ENCODE assay signal across 8 mouse cellular contexts in the genomic region with DNA sequence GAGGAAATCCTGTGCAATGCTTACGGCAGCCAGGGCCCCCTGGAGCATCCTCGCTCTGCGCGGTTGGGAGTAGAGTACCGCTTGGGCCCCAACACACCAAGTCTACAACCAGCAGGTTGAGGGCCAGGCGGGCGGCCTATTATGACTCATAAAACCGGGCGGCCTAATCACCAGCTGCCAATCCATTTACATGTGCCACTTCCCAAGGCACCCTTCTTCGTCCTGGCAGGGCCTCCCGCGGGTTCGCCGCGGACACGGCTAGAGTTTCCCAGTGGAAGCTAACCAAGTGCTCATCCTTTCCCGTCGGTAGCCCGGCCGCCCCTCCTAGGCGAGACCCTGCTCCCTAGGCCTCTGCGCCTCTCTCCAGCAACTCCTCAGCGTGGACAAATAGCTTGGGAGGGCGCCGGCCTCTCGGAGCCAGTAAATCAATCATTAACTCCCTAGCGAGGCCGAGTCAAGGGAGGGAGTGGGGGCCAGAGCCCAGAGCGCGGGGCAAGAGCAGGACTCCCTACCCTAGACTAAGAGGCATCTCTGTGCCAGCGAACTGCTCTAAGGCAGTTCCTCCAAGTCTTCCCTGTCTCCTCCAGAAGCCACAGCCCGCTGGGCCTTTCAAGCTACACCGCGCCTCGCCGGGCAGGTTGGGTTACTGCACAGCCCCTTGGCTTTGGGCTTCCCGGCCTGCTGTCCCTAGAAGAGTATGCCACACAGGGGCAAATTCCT.
DNase-seq lines count a peak whose midpoint lies in the region; ATAC-seq and TF ChIP-seq lines count a peak whose summit lies in the region.

No protein-coding gene starts in this region.

- in situ Hi-C loops in Patski (cut with MboI; ENCODE audit: low pct_unique_long_range_greater_than_20kb), result loop anchor here (5.0 kb wide), 1 partner anchor 37 kb away; no protein-coding TSS in a partner anchor

- peak overlapping the region; percentile 72; the same call in 1 of the 2 replicates for H3K27ac ChIP-seq in layer of hippocampus, adult 2 months
- peak overlapping the region; percentile 72; the same call in 1 of the 2 replicates for H3K27ac ChIP-seq in forebrain, embryonic 11.5 days (ENCODE audit: low read depth, low read length)
- peak overlapping the region; percentile 97 for H3K27ac ChIP-seq in intestine, embryonic 16.5 days (ENCODE audit: low read length)
- peak overlapping the region; percentile 55; the same call in 1 of the 2 replicates for H3K27ac ChIP-seq in liver, embryonic 15.5 days (replicated peaks)
- H3K27ac ChIP-seq in stomach, embryonic 14.5 days (ENCODE audit: low read length), result peak overlapping the region; percentile 94

- peak overlapping the region; percentile 41; the same call in 1 of the 2 replicates for H3K4me3 ChIP-seq in layer of hippocampus, adult 2 months
- peak overlapping the region; percentile 3; the same call in 1 of the 2 replicates for H3K4me3 ChIP-seq in forebrain, embryonic 11.5 days (ENCODE audit: low read depth, low read length)
- H3K4me3 ChIP-seq in intestine, embryonic 16.5 days (ENCODE audit: low read length), result peak overlapping the region; percentile 57
- peak overlapping the region; percentile 48 for H3K4me3 ChIP-seq in liver, embryonic 15.5 days (replicated peaks)
- H3K4me3 ChIP-seq in stomach, embryonic 14.5 days (ENCODE audit: low read depth, low read length), result peak overlapping the region; percentile 41; the same call in 1 of the 2 replicates

- peak overlapping the region; percentile 83 for H3K4me2 ChIP-seq in forebrain, embryonic 11.5 days (ENCODE audit: low read depth, low read length, severe bottlenecking)
- H3K4me2 ChIP-seq in intestine, embryonic 16.5 days (ENCODE audit: low read depth, low read length), result peak overlapping the region; percentile 90
- peak overlapping the region; percentile 84 for H3K4me2 ChIP-seq in liver, embryonic 15.5 days
- peak overlapping the region; percentile 78 for H3K4me2 ChIP-seq in stomach, embryonic 14.5 days (replicated peaks; ENCODE audit: low read depth, low read length)

- H3K9ac ChIP-seq in forebrain, embryonic 11.5 days (ENCODE audit: low read length), result peak overlapping the region; percentile 37; the same call in 1 of the 2 replicates
- H3K9ac ChIP-seq in intestine, embryonic 16.5 days (ENCODE audit: low read depth, low read length), result peak overlapping the region; percentile 80
- H3K9ac ChIP-seq in liver, embryonic 15.5 days, result no peak overlapping the region
- no peak overlapping the region for H3K9ac ChIP-seq in stomach, embryonic 14.5 days (replicated peaks; ENCODE audit: low read depth, low read length)

- CTCF ChIA-PET in Patski (lab: Charles Lee), result no interaction called here

- H3K9me3 ChIP-seq in forebrain, embryonic 11.5 days (ENCODE audit: control insufficient read depth, low read length), result no peaks in the 10 kb centered on the region
- no peaks in the 10 kb centered on the region for H3K9me3 ChIP-seq in intestine, embryonic 16.5 days (ENCODE audit: control insufficient read depth, low read length)
- no peaks in the 10 kb centered on the region for H3K9me3 ChIP-seq in liver, embryonic 15.5 days (replicated peaks)
- no peaks in the 10 kb centered on the region for H3K9me3 ChIP-seq in stomach, embryonic 14.5 days (ENCODE audit: control insufficient read depth, low read depth, low read length)

- no peaks in the 10 kb centered on the region for H3K36me3 ChIP-seq in forebrain, embryonic 11.5 days (ENCODE audit: control insufficient read depth, insufficient read depth, low read length)
- no peaks in the 10 kb centered on the region for H3K36me3 ChIP-seq in intestine, embryonic 16.5 days (ENCODE audit: control insufficient read depth, insufficient read depth, low read length)
- H3K36me3 ChIP-seq in liver, embryonic 15.5 days (replicated peaks), result no peaks in the 10 kb centered on the region
- no peaks in the 10 kb centered on the region for H3K36me3 ChIP-seq in stomach, embryonic 14.5 days (ENCODE audit: control insufficient read depth, insufficient read depth, low read length)

- no peak for TF ChIP-seq CTCF in layer of hippocampus, adult 2 months (conservative IDR thresholded peaks at IDR 0.05)
- TF ChIP-seq CTCF in Patski (IDR thresholded peaks at IDR 0.05), result no peak

- ATAC-seq in Patski, result peak; percentile 15
- peak; percentile 25 for ATAC-seq in forebrain, embryonic 11.5 days (replicated peaks; ENCODE audit: low FRiP score)
- peak; percentile 66 for ATAC-seq in intestine, embryonic 16.5 days
- ATAC-seq in liver, embryonic 15.5 days (ENCODE audit: insufficient read depth), result peak; percentile 8; the same call in 1 of the 2 replicates
- ATAC-seq in stomach, embryonic 14.5 days (ENCODE audit: insufficient number of reproducible peaks, insufficient read depth, low FRiP score, low read depth), result peak; percentile 30; the same call in 1 of the 2 replicates

- DNase-seq in layer of hippocampus, adult 2 months (ENCODE audit: low spot score in 2 of 2), result no peak
- no peak for DNase-seq in layer of hippocampus, adult 9-10 months (ENCODE audit: low spot score)
- DNase-seq in Patski (ENCODE audit: low read depth, low spot score), result no peak
- peak; percentile 74 for DNase-seq in forebrain, embryonic 11.5 days (ENCODE audit: low spot score)
- DNase-seq in left cerebral cortex, adult 9 months (ENCODE audit: low spot score in 2 of 2), result no peak

- 4% methylated on average over 36 of the region's 37 CpGs for WGBS in forebrain, embryonic 11.5 days
- 5% methylated on average over 37 of the region's 37 CpGs for WGBS in intestine, embryonic 16.5 days
- WGBS in liver, embryonic 15.5 days (ENCODE audit: insufficient replicate concordance), result 5% methylated on average over 37 of the region's 37 CpGs
- 9% methylated on average over 36 of the region's 37 CpGs for WGBS in stomach, embryonic 14.5 days

- H3K27me3 ChIP-seq in Patski, result peaks cover 8% of the 10 kb centered on the region
- peaks cover 59% of the 10 kb centered on the region for H3K27me3 ChIP-seq in forebrain, embryonic 11.5 days (ENCODE audit: control insufficient read depth, insufficient read depth, low read length)
- H3K27me3 ChIP-seq in intestine, embryonic 16.5 days (replicated peaks; ENCODE audit: control insufficient read depth, insufficient read depth, low read length), result peaks cover 34% of the 10 kb centered on the region
- H3K27me3 ChIP-seq in liver, embryonic 15.5 days, result peaks cover 100% of the 10 kb centered on the region
- 0 out of 2 replicates have a peak, but pooled peaks cover 4% of the 10 kb centered on the region for H3K27me3 ChIP-seq in stomach, embryonic 14.5 days (ENCODE audit: control insufficient read depth, insufficient read depth, low read length)

- peaks cover 28% of the 10 kb centered on the region for H3K4me1 ChIP-seq in forebrain, embryonic 11.5 days (replicated peaks; ENCODE audit: control insufficient read depth, insufficient read depth, low read length)
- H3K4me1 ChIP-seq in intestine, embryonic 16.5 days (ENCODE audit: control insufficient read depth, insufficient read depth, low read length), result peaks cover 21% of the 10 kb centered on the region
- H3K4me1 ChIP-seq in liver, embryonic 15.5 days (replicated peaks), result peaks cover 56% of the 10 kb centered on the region
- peaks cover 5% of the 10 kb centered on the region; the same call in 1 of the 2 replicates for H3K4me1 ChIP-seq in stomach, embryonic 14.5 days (ENCODE audit: control insufficient read depth, insufficient read depth, low read length)

- POLR2A ChIA-PET in Patski (lab: Charles Lee), result interaction anchor here (1.0 kb wide), 1 partner anchor 162 kb away, joined by 3 read pairs; no protein-coding TSS in a partner anchor

Comparison
In these comparisons a context has a peak if more than half of its experiments do, and no peak if none do; other contexts are left out.
1. H3K4me3 ChIP-seq: peak in every context shown above with its lines; median percentile 57 in intestine, embryonic 16.5 days; 48 in liver, embryonic 15.5 days; 41 in layer of hippocampus, adult 2 months; 41 in stomach, embryonic 14.5 days; 3 in forebrain, embryonic 11.5 days.
2. ATAC-seq: peak in every context shown above with its lines; median percentile 66 in intestine, embryonic 16.5 days; 30 in stomach, embryonic 14.5 days; 25 in forebrain, embryonic 11.5 days; 15 in Patski; 8 in liver, embryonic 15.5 days.
3. H3K9ac ChIP-seq: peak in forebrain, embryonic 11.5 days (single experiment) and intestine, embryonic 16.5 days (single experiment); none in liver, embryonic 15.5 days (single experiment) and stomach, embryonic 14.5 days (single experiment).
4. Peak in every context shown above with its lines, with median percentiles within 50 percentile points of each other: H3K27ac ChIP-seq and H3K4me2 ChIP-seq.